Mouse (Mus musculus) brown adipose tissue, adult 24 weeks (tissue): ENCODE data around the gene Fam102a. TPM values are rescaled to one million over a fixed set of nuclear protein-coding genes. Genes with fewer than 3 reads are reported as not detected.

ENCODE experiments used
- H3K27ac ChIP-seq: fragments of 200-500 bp; replicated peaks from 2 replicates; pipeline ENCODE4 v1.5.1; 2012; ENCODE audit warnings: low read depth, mild to moderate bottlenecking, low read length
- H3K4me1 ChIP-seq: fragments of 200-500 bp; 2 replicates; pipeline ENCODE4 v1.6.1; 2012; ENCODE audit warnings: low read length, mixed read lengths; ENCODE audit not compliant: control insufficient read depth, insufficient read depth, insufficient read length
- H3K4me3 ChIP-seq: fragments of 200-500 bp; 2 replicates; pipeline ENCODE4 v1.5.1; 2012; ENCODE audit warnings: low read depth, mild to moderate bottlenecking, low read length, moderate library complexity; ENCODE audit not compliant: insufficient read depth
- polyA plus RNA-seq: library from polyadenylated mRNA; stranded (reverse); fragments of >200 nt; gene quantifications from 2 replicates; pipeline ENCODE4 v1.2.4, GENCODE M21; 2012; ENCODE audit not compliant: missing spikeins, insufficient read depth, insufficient read length

Fam102a gene
- polyA plus RNA-seq, 1 experiment, result 15.4 TPM

DNA sequence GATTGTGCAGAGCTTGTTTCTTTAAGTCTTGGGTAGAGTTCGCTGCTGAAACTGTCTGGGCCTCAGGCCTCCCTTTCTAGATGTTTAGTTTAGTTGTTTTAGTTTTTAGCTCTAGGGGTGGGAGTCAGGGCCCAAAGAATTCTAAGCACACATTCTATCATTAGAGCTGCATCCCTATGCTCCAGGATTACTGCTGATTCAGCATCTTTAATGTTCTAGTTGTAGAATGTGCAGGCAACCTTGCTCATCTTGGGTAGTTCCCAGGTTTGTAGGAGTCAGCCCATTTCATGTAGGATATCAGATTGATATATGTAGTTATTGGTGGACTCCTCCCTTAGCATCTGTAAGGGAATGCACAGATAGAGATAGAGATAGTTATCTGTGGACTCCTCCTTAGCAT lies 82.0 kb downstream of the Fam102a start:
- no peak overlapping the region for H3K27ac ChIP-seq
- peaks cover 17% of the 10 kb centered on the region for H3K4me1 ChIP-seq
- no peak overlapping the region for H3K4me3 ChIP-seq

DNA sequence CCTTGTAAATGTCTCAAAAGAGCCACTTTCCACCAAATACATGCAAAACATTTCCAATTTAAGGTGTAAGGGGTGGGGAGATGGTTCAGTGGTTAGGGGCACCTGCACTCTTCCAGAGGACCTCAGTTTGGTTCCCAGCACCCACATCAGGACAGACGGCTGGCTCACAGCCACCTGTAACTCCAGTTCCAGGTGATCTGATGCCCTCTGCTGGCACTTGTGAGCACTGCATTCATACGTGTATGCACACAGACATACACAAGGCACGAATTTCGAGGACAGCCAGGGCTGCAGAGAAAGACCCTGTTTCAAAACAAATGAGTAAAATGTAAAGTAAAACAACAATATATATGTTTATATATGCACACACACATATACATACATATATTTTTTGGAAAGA lies 82.5 kb downstream of the Fam102a start:
- H3K4me1 ChIP-seq, result peaks cover 17% of the 10 kb centered on the region
- no peak overlapping the region for H3K4me3 ChIP-seq
- H3K27ac ChIP-seq, result no peak overlapping the region

DNA sequence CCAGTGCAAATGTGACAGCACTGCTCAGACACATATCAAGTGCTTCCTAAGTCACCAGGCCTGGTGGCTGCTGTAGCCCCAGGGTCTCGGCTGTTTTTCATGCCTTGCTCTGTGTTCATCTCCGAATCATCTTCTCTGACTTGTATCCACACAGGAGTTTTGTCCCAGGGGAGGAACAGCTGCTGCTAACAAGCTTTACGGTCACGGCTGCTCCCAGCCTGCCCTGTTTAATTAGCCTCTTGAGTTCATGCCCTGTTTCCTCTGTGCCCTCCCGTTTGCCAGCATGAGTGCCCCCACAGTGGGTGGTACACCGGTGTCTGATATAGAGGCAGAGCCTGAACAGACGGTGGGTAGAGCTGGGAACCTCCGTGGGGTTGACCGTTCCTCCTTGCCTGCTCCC lies 82.9 kb downstream of the Fam102a start:
- Histone ChIP-seq H3K4me3 (no peak overlapping the region), H3K27ac (0 out of 2 replicates have a peak overlapping the region, but pooled peaks have one; percentile 36), H3K4me1 (peaks cover 18% of the 10 kb centered on the region)

Other genes with a start within 250 kb of the Fam102a start
- 51.9 and 57.6 TPM in 2 replicates for gene Golga2, start 247.9 kb upstream of the Fam102a start, polyA plus RNA-seq
- gene Swi5, start 247.3 kb upstream of the Fam102a start, polyA plus RNA-seq, result 679 and 786 TPM in 2 replicates
- gene Ciz1, start 183.0 kb upstream of the Fam102a start, polyA plus RNA-seq, result 18.7 and 22.4 TPM in 2 replicates
- 2.6 and 7.4 TPM in 2 replicates for gene Dnm1, start 182.0 kb upstream of the Fam102a start, polyA plus RNA-seq
- gene 1110008P14Rik, start 153.4 kb upstream of the Fam102a start, polyA plus RNA-seq, result 296 and 402 TPM in 2 replicates
- 2.7 TPM in 1 of 2 replicates, not detected in the other for gene Lcn2, start 147.1 kb upstream of the Fam102a start, polyA plus RNA-seq
- 87.7 and 101 TPM in 2 replicates for gene Ptges2, start 139.4 kb upstream of the Fam102a start, polyA plus RNA-seq
- gene Naif1, start 84.9 kb upstream of the Fam102a start, polyA plus RNA-seq, result 1.8 and 2.1 TPM in 2 replicates
- 9.2 and 11.0 TPM in 2 replicates for gene Slc25a25, start 83.9 kb upstream of the Fam102a start, polyA plus RNA-seq
- gene Dpm2, start 35.5 kb downstream of the Fam102a start, polyA plus RNA-seq, result 31.2 and 37.5 TPM in 2 replicates
- gene Pip5kl1, start 39.5 kb downstream of the Fam102a start, polyA plus RNA-seq, result not detected in 2 replicates
- gene 9430097D07Rik, start 40.4 kb downstream of the Fam102a start, polyA plus RNA-seq, result not detected in 2 replicates
- gene St6galnac4, start 51.8 kb downstream of the Fam102a start, polyA plus RNA-seq, result 2.4 and 3.0 TPM in 2 replicates
- gene St6galnac6, start 64.4 kb downstream of the Fam102a start, polyA plus RNA-seq, result 79.5 and 87.3 TPM in 2 replicates
- gene Ak1, start 86.4 kb downstream of the Fam102a start, polyA plus RNA-seq, result 87.5 and 109 TPM in 2 replicates
- gene Eng, start 111.3 kb downstream of the Fam102a start, polyA plus RNA-seq, result 22.4 and 28.7 TPM in 2 replicates
- 2.8 and 2.9 TPM in 2 replicates for gene Fpgs, start 168.8 kb downstream of the Fam102a start, polyA plus RNA-seq
- gene Cdk9, start 177.7 kb downstream of the Fam102a start, polyA plus RNA-seq, result 27.3 and 27.6 TPM in 2 replicates
- gene Sh2d3c, start 185.7 kb downstream of the Fam102a start, polyA plus RNA-seq, result 4.4 and 6.3 TPM in 2 replicates
- not detected in 2 replicates for gene 6330409D20Rik, start 205.7 kb downstream of the Fam102a start, polyA plus RNA-seq
- gene Tor2a, start 221.9 kb downstream of the Fam102a start, polyA plus RNA-seq, result 16.8 and 17.6 TPM in 2 replicates
- gene Ttc16, start 240.3 kb downstream of the Fam102a start, polyA plus RNA-seq, result not detected in 2 replicates
- gene Ptrh1, start 240.5 kb downstream of the Fam102a start, polyA plus RNA-seq, result 1.1 and 3.5 TPM in 2 replicates
- gene Cfap157, start 249.1 kb downstream of the Fam102a start, polyA plus RNA-seq, result not detected in 2 replicates